Mouse (Mus musculus) kidney, embryonic 15.5 days (tissue): ENCODE results near the gene Ripor2. TPM values are rescaled to one million over a fixed set of nuclear protein-coding genes. Genes with fewer than 3 reads are reported as not detected.
A peak's percentile ranks its signal among the peaks of the same experiment; 100 is the strongest.

Experiments
- ATAC-seq: fragments of 200-750 bp; cut with Nextera tagmentation; replicated peaks from 2 replicates; pipeline ENCODE4 v1.8.0; 2017; ENCODE audit warnings: moderate TSS enrichment; ENCODE audit not compliant: low FRiP score
- H3K27ac ChIP-seq: fragments of 300-500 bp; sonication (generic); 2 replicates; pipeline ENCODE4 v1.5.1; 2015; ENCODE audit warnings: mild to moderate bottlenecking, inconsistent platforms
- H3K27me3 ChIP-seq: fragments of 300-500 bp; sonication (generic); 2 replicates; pipeline ENCODE4 v1.6.1; 2015; ENCODE audit warnings: inconsistent platforms
- H3K36me3 ChIP-seq: fragments of 300-500 bp; sonication (generic); 2 replicates; pipeline ENCODE4 v1.6.1; 2015; ENCODE audit warnings: inconsistent platforms
- H3K4me1 ChIP-seq: fragments of 300-500 bp; sonication (generic); 2 replicates; pipeline ENCODE4 v1.6.1; 2015; ENCODE audit warnings: inconsistent platforms
- H3K4me2 ChIP-seq: fragments of 300-500 bp; sonication (generic); 2 replicates; pipeline ENCODE4 v1.6.1; 2015; ENCODE audit warnings: moderate library complexity, mild to moderate bottlenecking, inconsistent platforms
- H3K4me3 ChIP-seq: fragments of 300-500 bp; sonication (generic); replicated peaks from 2 replicates; pipeline ENCODE4 v1.5.1; 2015; ENCODE audit warnings: mild to moderate bottlenecking, inconsistent platforms
- H3K9ac ChIP-seq: fragments of 300-500 bp; sonication (generic); 2 replicates; pipeline ENCODE4 v1.6.1; 2015; ENCODE audit warnings: mild to moderate bottlenecking, inconsistent platforms
- H3K9me3 ChIP-seq: fragments of 300-500 bp; sonication (generic); replicated peaks from 2 replicates; pipeline ENCODE4 v1.6.1; 2016; ENCODE audit warnings: inconsistent platforms
- WGBS: fragments of 180-500 bp; shearing (Covaris S2); methylation state at CpG from one replicate; pipeline ENCODE4 v1.1.7; 2015; ENCODE audit warnings: mixed read lengths; 5-methylcytosine and 5-hydroxymethylcytosine counted together
- polyA plus RNA-seq: library from polyadenylated mRNA; unstranded; fragments of >200 nt; fragmentation: Nextera tagmentation; extraction: Ambion mirVana; gene quantifications from 2 replicates; pipeline ENCODE4 v1.2.1, GENCODE M21; 2015

Ripor2 gene
- polyA plus RNA-seq, 1 experiment from 2014 or later: 2.7 TPM

DNA sequence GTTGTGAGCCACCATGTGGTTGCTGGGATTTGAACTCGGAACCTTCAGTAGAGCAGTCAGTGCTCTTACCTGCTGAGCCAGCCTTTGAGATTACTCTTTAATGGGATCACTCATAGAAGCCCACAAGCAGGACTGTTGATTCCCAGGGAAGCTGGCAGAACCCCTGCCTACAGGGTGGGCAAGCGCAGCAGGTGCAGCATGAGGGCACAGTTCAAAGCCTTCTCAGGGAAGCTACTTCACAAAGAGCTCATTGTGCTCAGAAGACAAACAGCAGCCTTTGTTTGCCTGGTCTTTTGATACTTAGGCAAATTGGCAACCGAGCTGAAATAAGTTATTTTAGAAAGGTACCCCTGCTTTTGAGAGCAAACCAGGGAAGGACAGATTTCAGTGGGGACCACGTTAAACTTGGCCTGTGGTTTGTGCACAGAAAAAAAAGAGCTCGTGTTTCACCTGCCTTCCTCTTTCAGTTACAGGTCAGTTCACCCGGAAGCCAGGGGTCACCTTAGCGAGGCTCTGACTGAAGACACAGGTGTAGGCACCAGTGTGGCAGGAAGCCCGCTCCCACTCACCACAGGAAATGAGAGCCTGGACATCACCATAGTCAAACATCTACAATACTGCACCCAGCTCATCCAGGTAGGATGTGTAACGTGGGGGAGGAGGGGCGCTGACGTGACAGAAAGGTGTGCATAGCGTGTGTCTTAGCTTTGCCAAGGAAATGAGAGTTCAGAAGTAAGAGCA, 127.8 kb downstream of the Ripor2 start:
- H3K4me1 ChIP-seq: peaks cover 26% of the 10 kb centered on the region
- H3K27me3 ChIP-seq: no peaks in the 10 kb centered on the region
- 51% methylated on average over 12 of the region's 12 CpGs for WGBS
- H3K27ac ChIP-seq: peak overlapping the region; percentile 38
- H3K4me2 ChIP-seq: no peak overlapping the region
- no peak for ATAC-seq
- H3K9ac ChIP-seq: no peak overlapping the region
- no peaks in the 10 kb centered on the region for H3K36me3 ChIP-seq
- no peak overlapping the region for H3K4me3 ChIP-seq
- no peaks in the 10 kb centered on the region for H3K9me3 ChIP-seq

DNA sequence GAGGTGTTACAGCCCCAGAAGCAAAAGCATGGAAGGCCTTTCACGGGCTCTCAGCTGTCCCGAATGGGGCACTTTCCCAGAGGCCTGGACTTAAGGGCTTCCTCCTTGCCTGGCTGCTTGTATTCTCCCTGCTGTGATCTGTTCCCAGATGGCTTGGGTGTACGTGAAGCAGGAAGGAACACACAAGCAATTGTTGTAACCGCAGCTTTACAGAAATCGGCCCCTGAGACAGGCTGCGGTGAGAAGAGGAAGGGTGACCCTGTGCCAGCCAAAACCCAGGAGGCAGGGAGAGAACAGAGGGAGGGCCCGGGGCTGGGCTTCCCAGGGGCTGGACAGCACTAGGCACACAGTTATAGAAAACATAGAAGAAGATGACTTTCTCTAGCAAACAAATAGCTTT, 129.0 kb downstream of the Ripor2 start:
- Histone ChIP-seq H3K27ac (peak overlapping the region; percentile 38; the same call in 1 of the 2 replicates), H3K9ac (no peak overlapping the region), H3K4me1 (peaks cover 30% of the 10 kb centered on the region), H3K4me2 (no peak overlapping the region), H3K9me3 (no peaks in the 10 kb centered on the region), H3K36me3 (no peaks in the 10 kb centered on the region), H3K4me3 (no peak overlapping the region), H3K27me3 (no peaks in the 10 kb centered on the region)
- WGBS: 62% methylated on average over 7 of the region's 7 CpGs
- ATAC-seq: no peak

DNA sequence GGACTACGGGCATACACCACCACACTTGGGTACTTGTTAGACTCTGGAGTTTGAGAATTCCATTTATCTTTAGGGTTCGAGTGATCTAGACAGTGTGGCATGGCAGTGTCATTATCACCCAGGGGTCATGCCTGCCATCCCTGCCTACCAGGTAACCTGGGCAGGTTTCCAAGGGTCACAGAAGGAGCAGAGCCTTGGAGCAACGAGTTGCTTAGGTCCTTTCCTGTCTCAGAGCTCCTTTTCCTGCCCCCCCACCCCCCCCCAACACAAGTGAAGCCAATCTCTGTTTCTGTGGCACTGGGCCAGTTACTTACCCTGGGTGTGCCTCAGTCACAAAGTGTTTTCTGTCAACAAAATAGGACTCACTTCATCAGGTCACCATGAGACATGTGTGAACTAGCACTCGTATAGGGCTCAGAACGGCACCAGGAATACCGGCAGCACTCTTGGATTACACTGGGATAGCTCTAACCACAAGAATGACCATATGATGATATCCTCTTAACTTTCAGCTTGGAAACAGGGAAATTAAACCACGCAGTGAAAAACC, 130.7 kb downstream of the Ripor2 start:
- H3K27ac ChIP-seq: no peak overlapping the region
- ATAC-seq: no peak
- H3K4me2 ChIP-seq: no peak overlapping the region
- peaks cover 32% of the 10 kb centered on the region for H3K4me1 ChIP-seq
- H3K4me3 ChIP-seq: no peak overlapping the region
- no peak overlapping the region for H3K9ac ChIP-seq
- no peaks in the 10 kb centered on the region for H3K27me3 ChIP-seq
- H3K36me3 ChIP-seq: no peaks in the 10 kb centered on the region
- WGBS: 68% methylated on average over 7 of the region's 7 CpGs
- no peaks in the 10 kb centered on the region for H3K9me3 ChIP-seq

DNA sequence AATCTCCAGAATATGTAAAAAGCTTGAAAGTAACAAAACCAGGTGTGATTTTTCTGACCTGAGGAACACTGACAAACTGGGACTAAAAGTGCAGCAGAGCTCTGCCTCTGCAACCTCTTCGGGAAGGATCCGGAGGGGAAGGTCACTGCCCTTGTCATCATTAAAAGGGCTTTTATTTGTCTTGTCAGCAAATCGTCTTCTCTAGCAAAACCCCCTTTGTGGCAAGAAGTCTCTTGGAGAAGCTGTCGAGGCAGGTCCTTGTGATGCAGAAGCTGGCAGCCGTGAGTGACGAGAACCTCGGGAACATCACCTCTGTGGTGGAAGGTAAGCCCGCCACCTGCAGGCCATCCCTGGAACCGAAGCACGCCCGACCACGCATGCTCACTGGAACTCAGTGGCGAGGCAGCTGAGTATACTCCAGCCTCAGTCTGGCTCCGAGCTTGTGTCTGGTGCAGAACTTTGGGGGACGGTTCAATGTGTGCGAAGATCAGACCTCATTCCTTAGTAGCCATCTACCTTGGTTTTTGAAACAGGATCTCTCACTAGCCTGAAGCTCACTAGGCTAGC, 131.5 kb downstream of the Ripor2 start:
- Histone ChIP-seq H3K9me3 (no peaks in the 10 kb centered on the region), H3K27ac (no peak overlapping the region), H3K27me3 (no peaks in the 10 kb centered on the region), H3K4me2 (peak overlapping the region; percentile 53), H3K36me3 (no peaks in the 10 kb centered on the region), H3K9ac (no peak overlapping the region), H3K4me3 (peak overlapping the region; percentile 10; the same call in 1 of the 2 replicates), H3K4me1 (peaks cover 32% of the 10 kb centered on the region)
- 6% methylated on average over 16 of the region's 16 CpGs for WGBS
- peak; percentile 79 for ATAC-seq

DNA sequence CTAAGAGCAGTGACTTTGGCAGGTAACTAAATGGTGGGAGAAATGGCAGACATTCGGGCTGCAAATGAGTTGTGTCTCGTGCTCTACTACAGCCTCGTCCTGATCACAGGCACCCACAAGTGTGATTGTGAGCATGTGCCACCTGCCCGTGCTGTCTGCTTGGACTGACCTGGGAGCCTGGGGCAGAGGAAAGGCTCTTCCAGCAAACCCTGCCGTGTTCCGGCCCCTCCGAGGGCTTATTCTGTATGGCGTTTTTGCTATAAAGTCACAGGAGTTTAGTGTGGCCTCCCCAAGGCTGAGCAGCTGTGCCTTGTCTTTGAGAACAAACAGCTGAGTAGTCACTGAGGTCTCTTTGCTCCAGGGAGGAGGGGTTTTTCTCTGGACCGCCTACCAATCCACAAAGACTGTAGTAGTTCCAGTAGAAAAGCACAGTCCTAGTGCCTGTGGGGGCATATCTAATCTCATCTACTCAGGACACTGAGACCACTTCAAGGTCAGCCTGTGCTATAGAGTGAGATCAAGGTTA, 132.4 kb downstream of the Ripor2 start:
- ATAC-seq: no peak
- no peaks in the 10 kb centered on the region for H3K36me3 ChIP-seq
- no peaks in the 10 kb centered on the region for H3K27me3 ChIP-seq
- no peaks in the 10 kb centered on the region for H3K9me3 ChIP-seq
- WGBS: 67% methylated on average over 9 of the region's 9 CpGs
- no peak overlapping the region; the same call in 1 of the 2 replicates for H3K4me2 ChIP-seq
- H3K27ac ChIP-seq: no peak overlapping the region
- H3K9ac ChIP-seq: no peak overlapping the region
- H3K4me1 ChIP-seq: peaks cover 32% of the 10 kb centered on the region
- H3K4me3 ChIP-seq: no peak overlapping the region

DNA sequence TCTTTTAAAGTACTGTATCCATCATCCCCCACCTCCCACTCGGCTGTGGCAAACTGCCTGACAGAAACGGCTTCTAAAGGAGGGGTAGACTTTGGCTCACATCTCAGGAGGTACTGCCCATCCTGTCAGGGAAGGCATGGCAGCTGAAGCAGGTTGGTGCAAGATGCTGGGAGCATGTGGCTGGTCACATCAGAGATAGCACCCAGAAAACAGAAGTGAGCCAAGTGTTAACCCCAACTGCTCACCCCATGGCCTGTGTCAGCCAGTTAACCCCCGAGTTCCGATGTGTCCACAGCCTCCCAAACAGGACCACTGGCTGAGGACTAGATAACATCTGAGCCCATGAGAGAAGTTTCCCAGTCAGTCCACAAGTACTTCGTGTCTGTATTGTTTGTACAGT, 133.6 kb downstream of the Ripor2 start:
- H3K4me2 ChIP-seq: no peak overlapping the region
- H3K9ac ChIP-seq: no peak overlapping the region
- 65% methylated on average over 5 of the region's 5 CpGs for WGBS
- peaks cover 22% of the 10 kb centered on the region for H3K4me1 ChIP-seq
- H3K36me3 ChIP-seq: no peaks in the 10 kb centered on the region
- H3K4me3 ChIP-seq: no peak overlapping the region
- H3K27ac ChIP-seq: no peak overlapping the region
- no peaks in the 10 kb centered on the region for H3K9me3 ChIP-seq
- ATAC-seq: no peak
- no peaks in the 10 kb centered on the region for H3K27me3 ChIP-seq

DNA sequence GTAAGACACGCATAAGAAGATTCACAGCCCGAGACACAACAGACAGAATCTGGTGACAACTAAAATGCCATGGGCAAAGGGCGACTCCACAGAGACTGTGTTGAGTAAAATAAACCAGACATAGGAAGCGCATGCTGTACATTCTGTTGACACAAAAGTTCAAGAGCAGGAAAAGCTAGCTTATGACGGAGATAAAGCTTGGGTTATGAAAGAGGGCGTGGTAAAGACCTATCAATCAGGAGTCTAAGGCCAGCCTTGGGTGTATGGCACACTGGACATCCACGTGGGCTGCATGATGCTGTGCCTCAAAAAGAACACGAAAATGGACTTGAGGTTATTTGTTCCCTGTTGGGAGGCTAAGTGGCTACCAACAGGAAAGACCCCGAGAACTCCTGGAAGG, 134.5 kb downstream of the Ripor2 start:
- ATAC-seq: no peak
- Histone ChIP-seq H3K27me3 (no peaks in the 10 kb centered on the region), H3K27ac (no peak overlapping the region), H3K4me1 (peaks cover 22% of the 10 kb centered on the region), H3K9me3 (no peaks in the 10 kb centered on the region), H3K4me3 (no peak overlapping the region), H3K36me3 (no peaks in the 10 kb centered on the region), H3K9ac (no peak overlapping the region), H3K4me2 (no peak overlapping the region)
- WGBS: 71% methylated on average over 9 of the region's 9 CpGs

DNA sequence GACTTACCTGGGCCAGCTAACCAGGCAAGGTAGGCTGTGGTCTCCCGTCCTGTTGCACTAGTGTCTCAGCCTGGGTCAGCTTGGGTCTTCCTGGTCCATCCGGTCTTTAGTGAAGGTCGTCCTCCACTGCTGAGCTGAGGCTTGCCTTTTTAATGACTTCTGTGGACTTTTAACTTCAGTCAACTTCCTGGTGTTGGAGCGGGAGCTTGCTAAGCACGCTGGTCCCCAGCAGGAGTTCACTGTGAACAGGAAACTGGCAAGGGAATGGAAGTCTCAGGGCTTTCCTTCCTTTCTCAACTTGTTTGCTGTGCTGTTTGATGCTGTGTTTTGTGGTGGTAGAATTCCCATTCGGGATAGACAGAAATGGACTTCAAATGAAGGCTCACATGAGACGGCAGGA, 135.7 kb downstream of the Ripor2 start:
- no peaks in the 10 kb centered on the region for H3K9me3 ChIP-seq
- no peaks in the 10 kb centered on the region for H3K27me3 ChIP-seq
- no peak overlapping the region for H3K9ac ChIP-seq
- no peaks in the 10 kb centered on the region for H3K36me3 ChIP-seq
- peak overlapping the region; percentile 29 for H3K27ac ChIP-seq
- ATAC-seq: no peak
- peaks cover 25% of the 10 kb centered on the region for H3K4me1 ChIP-seq
- 73% methylated on average over 7 of the region's 7 CpGs for WGBS
- no peak overlapping the region for H3K4me3 ChIP-seq
- no peak overlapping the region for H3K4me2 ChIP-seq

DNA sequence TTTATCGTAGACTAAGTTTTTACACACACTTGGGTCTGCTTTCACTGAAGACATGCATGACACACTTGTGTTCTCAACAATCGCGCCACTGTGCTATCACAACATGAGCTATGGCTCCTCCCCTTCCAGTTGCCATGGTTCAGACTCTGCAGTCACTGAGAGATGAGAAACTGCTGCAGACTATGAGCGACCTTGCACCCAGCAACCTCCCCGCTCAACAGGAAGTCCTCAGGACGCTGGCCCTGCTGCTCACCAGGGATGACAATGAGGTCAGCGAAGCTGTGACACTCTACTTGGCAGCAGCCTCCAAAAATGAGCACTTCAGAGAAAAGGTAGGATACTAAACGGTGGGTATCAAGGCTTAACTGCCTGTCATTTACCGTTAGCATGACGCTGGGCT, 139.5 kb downstream of the Ripor2 start:
- no peak overlapping the region for H3K27ac ChIP-seq
- no peaks in the 10 kb centered on the region for H3K9me3 ChIP-seq
- no peak for ATAC-seq
- H3K4me3 ChIP-seq: no peak overlapping the region
- WGBS: 70% methylated on average over 10 of the region's 10 CpGs
- peaks cover 16% of the 10 kb centered on the region for H3K4me1 ChIP-seq
- no peak overlapping the region for H3K4me2 ChIP-seq
- no peak overlapping the region for H3K9ac ChIP-seq
- no peaks in the 10 kb centered on the region for H3K36me3 ChIP-seq
- no peaks in the 10 kb centered on the region for H3K27me3 ChIP-seq

DNA sequence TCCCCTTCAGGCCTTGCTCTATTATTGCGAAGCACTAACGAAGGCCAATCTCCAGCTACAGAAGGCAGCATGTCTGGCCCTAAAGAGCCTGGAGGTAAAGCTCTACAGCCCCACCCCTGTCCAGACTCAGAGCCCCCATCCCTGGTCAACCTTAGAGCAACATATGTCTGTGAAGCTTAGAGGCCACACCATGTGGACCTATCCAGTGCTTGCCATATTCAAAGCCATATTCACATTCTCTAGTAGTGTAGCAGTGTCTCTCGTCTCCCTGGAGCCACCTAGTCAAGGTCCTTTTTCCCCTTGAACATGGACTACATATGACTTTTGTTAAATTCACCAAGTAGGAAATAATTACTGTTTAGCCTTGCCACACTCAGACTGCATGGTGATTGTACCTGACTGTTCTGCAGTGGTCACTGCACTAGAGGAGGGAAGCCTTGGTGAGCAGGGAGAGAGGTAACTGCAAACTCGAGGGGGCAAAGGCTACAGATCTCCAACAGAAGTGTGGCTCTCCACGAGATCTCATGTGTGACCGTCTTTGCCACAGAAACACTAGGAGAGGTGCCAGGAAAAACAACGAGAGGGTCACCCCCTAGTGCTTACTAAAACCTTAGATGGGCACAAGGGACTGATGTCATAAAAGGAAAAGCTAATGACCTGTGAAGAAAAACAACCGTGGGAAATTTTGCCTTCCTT, 141.9 kb downstream of the Ripor2 start:
- H3K27me3 ChIP-seq: no peaks in the 10 kb centered on the region
- peaks cover 16% of the 10 kb centered on the region for H3K4me1 ChIP-seq
- no peak overlapping the region for H3K4me3 ChIP-seq
- no peaks in the 10 kb centered on the region for H3K36me3 ChIP-seq
- WGBS: 42% methylated on average over 8 of the region's 8 CpGs
- ATAC-seq: peak; percentile 78
- peak overlapping the region; percentile 24 for H3K4me2 ChIP-seq
- H3K9ac ChIP-seq: no peak overlapping the region
- H3K27ac ChIP-seq: peak overlapping the region; percentile 48; the same call in 1 of the 2 replicates
- no peaks in the 10 kb centered on the region for H3K9me3 ChIP-seq

DNA sequence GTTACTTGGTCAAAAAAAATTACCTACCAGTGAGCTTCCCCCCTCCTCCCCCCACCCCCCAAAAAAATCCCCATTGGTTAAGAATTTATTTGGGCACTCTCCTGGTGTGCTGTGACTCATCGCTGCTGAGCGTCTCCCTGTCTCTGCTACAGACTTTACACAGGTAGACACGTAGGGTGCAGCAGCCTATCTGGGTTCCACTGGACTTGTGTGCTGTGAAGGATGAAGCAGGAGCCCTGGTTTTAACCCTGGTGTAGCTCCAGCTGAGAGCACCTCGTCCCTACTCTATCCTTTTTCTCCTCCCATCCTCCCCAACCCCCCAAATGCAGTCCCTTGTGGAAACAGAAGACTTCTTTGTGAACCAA, 142.4 kb downstream of the Ripor2 start:
- no peak overlapping the region for H3K9ac ChIP-seq
- no peak overlapping the region for H3K4me3 ChIP-seq
- H3K4me2 ChIP-seq: peak overlapping the region; percentile 24
- H3K27ac ChIP-seq: peak overlapping the region; percentile 48; the same call in 1 of the 2 replicates
- peaks cover 16% of the 10 kb centered on the region for H3K4me1 ChIP-seq
- ATAC-seq: peak; percentile 81
- 38% methylated on average over 4 of the region's 4 CpGs for WGBS
- no peaks in the 10 kb centered on the region for H3K36me3 ChIP-seq
- no peaks in the 10 kb centered on the region for H3K9me3 ChIP-seq
- no peaks in the 10 kb centered on the region for H3K27me3 ChIP-seq

DNA sequence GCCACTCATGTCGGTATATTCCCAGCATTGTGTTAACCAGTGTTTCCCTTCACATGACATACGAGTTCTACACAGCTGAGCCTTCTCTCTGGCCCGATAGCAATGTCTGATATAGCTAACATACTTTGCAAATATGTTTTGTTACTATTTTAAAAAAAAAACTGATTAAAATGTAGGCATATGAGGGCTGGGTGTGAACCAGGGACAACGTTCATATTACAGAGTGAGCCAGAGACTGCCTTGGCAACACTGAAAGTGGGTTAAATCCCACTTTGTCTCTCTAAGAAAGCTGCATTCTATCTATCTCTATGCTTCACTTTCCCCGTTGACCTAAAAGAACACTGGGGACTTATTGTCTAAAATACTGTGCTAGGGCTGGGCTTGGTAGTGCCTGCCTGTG, 147.1 kb downstream of the Ripor2 start:
- no peaks in the 10 kb centered on the region for H3K9me3 ChIP-seq
- no peaks in the 10 kb centered on the region for H3K36me3 ChIP-seq
- no peak overlapping the region for H3K9ac ChIP-seq
- ATAC-seq: no peak
- H3K4me2 ChIP-seq: no peak overlapping the region
- no peak overlapping the region for H3K4me3 ChIP-seq
- WGBS: 91% methylated on average over 5 of the region's 5 CpGs
- no peaks in the 10 kb centered on the region for H3K27me3 ChIP-seq
- no peak overlapping the region for H3K27ac ChIP-seq
- H3K4me1 ChIP-seq: peaks cover 7% of the 10 kb centered on the region
